Comparison of ENCODE assay signal across 26 mouse cellular contexts in genomic region chr1:77265677-77266076, GRCm38 (mm10).
DNase-seq lines count a peak whose midpoint lies in the region; ATAC-seq and TF ChIP-seq lines count a peak whose summit lies in the region.
"Had no signal": no experiment of that assay in that cellular context is flagged by ENCODE, and none has a peak within 500 bp of the region (broad histone marks: within the 10 kb centered on the region; RNA-seq: fewer than 3 reads in every experiment).

No protein-coding gene starts in this region.

- no peak for TF ChIP-seq CTCF in kidney, postnatal 0 days (IDR thresholded peaks at IDR 0.05; ENCODE audit: low read depth)
- TF ChIP-seq CTCF in forebrain, postnatal 0 days (IDR thresholded peaks at IDR 0.05; ENCODE audit: low read depth) = no peak

- H3K4me3 ChIP-seq in kidney, embryonic 14.5 days (ENCODE audit: low read length) = no peak overlapping the region
- H3K4me3 ChIP-seq in kidney, postnatal 0 days (replicated peaks; ENCODE audit: low read depth, low read length) = no peak overlapping the region
- no peak overlapping the region for H3K4me3 ChIP-seq in embryonic facial prominence, embryonic 13.5 days
- no peak overlapping the region for H3K4me3 ChIP-seq in forebrain, postnatal 0 days (ENCODE audit: low read depth, low read length)
- H3K4me3 ChIP-seq: embryonic facial prominence, embryonic 15.5 days; heart, embryonic 10.5 days; heart, embryonic 13.5 days had no signal

- peaks cover 5% of the 10 kb centered on the region for H3K4me1 ChIP-seq in kidney, embryonic 14.5 days (ENCODE audit: control insufficient read depth, insufficient read depth, low read length)
- no peaks in the 10 kb centered on the region for H3K4me1 ChIP-seq in kidney, postnatal 0 days (replicated peaks; ENCODE audit: insufficient read depth, low read length)
- peaks cover 9% of the 10 kb centered on the region for H3K4me1 ChIP-seq in embryonic facial prominence, embryonic 13.5 days
- no peaks in the 10 kb centered on the region for H3K4me1 ChIP-seq in forebrain, postnatal 0 days (ENCODE audit: insufficient read depth)
- H3K4me1 ChIP-seq: embryonic facial prominence, embryonic 15.5 days; heart, embryonic 10.5 days; heart, embryonic 13.5 days had no signal

- H3K27ac ChIP-seq in kidney, embryonic 14.5 days (ENCODE audit: low read depth, low read length) = no peak overlapping the region
- H3K27ac ChIP-seq in kidney, postnatal 0 days = no peak overlapping the region
- H3K27ac ChIP-seq in embryonic facial prominence, embryonic 13.5 days = 0 out of 2 replicates have a peak overlapping the region, but pooled peaks have one; percentile 45
- H3K27ac ChIP-seq in forebrain, postnatal 0 days (ENCODE audit: low read depth, low read length) = no peak overlapping the region
- H3K27ac ChIP-seq: embryonic facial prominence, embryonic 15.5 days; heart, embryonic 10.5 days; heart, embryonic 13.5 days; hindbrain, embryonic 14.5 days; hindbrain, postnatal 0 days had no signal

- no peak overlapping the region for H3K9ac ChIP-seq in kidney, embryonic 14.5 days (ENCODE audit: low read depth, low read length)
- H3K9ac ChIP-seq in kidney, postnatal 0 days (ENCODE audit: low read depth, low read length) = no peak overlapping the region
- H3K9ac ChIP-seq in embryonic facial prominence, embryonic 13.5 days = no peak overlapping the region
- no peak overlapping the region for H3K9ac ChIP-seq in forebrain, postnatal 0 days
- H3K9ac ChIP-seq: embryonic facial prominence, embryonic 15.5 days; heart, embryonic 13.5 days; hindbrain, embryonic 14.5 days had no signal

- H3K9me3 ChIP-seq in kidney, embryonic 14.5 days (ENCODE audit: control insufficient read depth, low read length) = no peaks in the 10 kb centered on the region
- H3K9me3 ChIP-seq in kidney, postnatal 0 days (replicated peaks; ENCODE audit: low read length) = no peaks in the 10 kb centered on the region
- H3K9me3 ChIP-seq in embryonic facial prominence, embryonic 13.5 days = no peaks in the 10 kb centered on the region
- H3K9me3 ChIP-seq in forebrain, postnatal 0 days (ENCODE audit: low read length) = no peaks in the 10 kb centered on the region
- H3K9me3 ChIP-seq: embryonic facial prominence, embryonic 15.5 days; heart, embryonic 10.5 days; heart, embryonic 13.5 days had no signal

- ATAC-seq in kidney, embryonic 14.5 days (ENCODE audit: low FRiP score, low TSS enrichment) = 0 out of 2 replicates have a peak, but pooled peaks have one; percentile 57
- no peak for ATAC-seq in kidney, postnatal 0 days (replicated peaks; ENCODE audit: low FRiP score, low read depth)
- no peak for ATAC-seq in embryonic facial prominence, embryonic 13.5 days (ENCODE audit: insufficient number of reproducible peaks, insufficient read depth, low FRiP score, low TSS enrichment, low read depth)
- no peak for ATAC-seq in forebrain, postnatal 0 days
- ATAC-seq: forebrain, embryonic 14.5 days; hindbrain, postnatal 0 days; inflammation-experienced regulatory T-cells, adult 6 months; Patski had no signal

- H3K36me3 ChIP-seq in kidney, embryonic 14.5 days (ENCODE audit: control insufficient read depth, insufficient read depth, low read length) = no peaks in the 10 kb centered on the region
- no peaks in the 10 kb centered on the region for H3K36me3 ChIP-seq in kidney, postnatal 0 days (ENCODE audit: insufficient read depth, low read length)
- no peaks in the 10 kb centered on the region for H3K36me3 ChIP-seq in embryonic facial prominence, embryonic 13.5 days
- H3K36me3 ChIP-seq in forebrain, postnatal 0 days (ENCODE audit: insufficient read depth) = no peaks in the 10 kb centered on the region
- H3K36me3 ChIP-seq: embryonic facial prominence, embryonic 15.5 days; G1E; heart, embryonic 10.5 days; heart, embryonic 13.5 days had no signal

- no peaks in the 10 kb centered on the region for H3K27me3 ChIP-seq in kidney, embryonic 14.5 days (ENCODE audit: control insufficient read depth, insufficient read depth, low read length)
- H3K27me3 ChIP-seq in kidney, postnatal 0 days (ENCODE audit: insufficient read depth, low read length) = no peaks in the 10 kb centered on the region
- no peaks in the 10 kb centered on the region for H3K27me3 ChIP-seq in embryonic facial prominence, embryonic 13.5 days
- no peaks in the 10 kb centered on the region for H3K27me3 ChIP-seq in forebrain, postnatal 0 days (ENCODE audit: insufficient read depth, low read length)
- H3K27me3 ChIP-seq: CH12.LX; embryonic facial prominence, embryonic 15.5 days; heart, embryonic 13.5 days; Patski had no signal

- 12% methylated on average over 8 of the region's 8 CpGs for WGBS in kidney, embryonic 14.5 days
- 26% methylated on average over 8 of the region's 8 CpGs for whole genome bisulfite sequencing in kidney, postnatal 0 days
- WGBS in embryonic facial prominence, embryonic 13.5 days = 22% methylated on average over 8 of the region's 8 CpGs
- WGBS in forebrain, postnatal 0 days = 64% methylated on average over 8 of the region's 8 CpGs

- H3K4me2 ChIP-seq in kidney, embryonic 14.5 days (replicated peaks; ENCODE audit: low read depth, low read length) = no peak overlapping the region
- no peak overlapping the region for H3K4me2 ChIP-seq in kidney, postnatal 0 days (ENCODE audit: low read length)
- no peak overlapping the region for H3K4me2 ChIP-seq in embryonic facial prominence, embryonic 13.5 days
- H3K4me2 ChIP-seq in forebrain, postnatal 0 days (ENCODE audit: low read depth) = no peak overlapping the region
- H3K4me2 ChIP-seq: embryonic facial prominence, embryonic 15.5 days; heart, embryonic 13.5 days; hindbrain, embryonic 14.5 days had no signal

- DNase-seq in kidney, adult 8-10 months = no peak
- DNase-seq in kidney, postnatal 0 days (ENCODE audit: low spot score) = peak; percentile 69
- no peak for DNase-seq in kidney, postnatal 10 days
- DNase-seq in forebrain, postnatal 0 days = no peak
- DNase-seq: adrenal gland, postnatal 10 days; adrenal gland, postnatal 36 days; B cell, adult 2 months; cerebellum, adult 18-20 months; cerebellum, adult 9-10 months; cerebellum, postnatal 14 days; gastrocnemius, postnatal 25 days; heart, adult 18-20 months; heart, postnatal 14 days; heart, postnatal 4 days had no signal
